Mouse (Mus musculus): Measurements from ENCODE around the gene 2310057M21Rik. TPM values are rescaled to one million over a fixed set of nuclear protein-coding genes. Genes with fewer than 3 reads are reported as not detected.
"Not testable (repeated sequence)": the region's sequence is repeated elsewhere in the genome, so short reads cannot be mapped to it uniquely, and the experiment has no call there.

2310057M21Rik gene
- 21.4 and 21.7 TPM in 2 replicates for polyA plus RNA-seq (2015; fragmentation: Nextera tagmentation; extraction: Ambion mirVana)

- under 1% methylated on average over 55 of the region's 55 CpGs for WGBS
- H3K36me3 ChIP-seq (ENCODE audit: control insufficient read depth, insufficient read depth, low read length), result peaks cover 5% of the 10 kb centered on the region; the same call in 1 of the 2 replicates
- peak within 1 kb of the TSS; percentile 90 for H3K9ac ChIP-seq (ENCODE audit: low read length)
- peaks cover 12% of the 10 kb centered on the region for H3K4me1 ChIP-seq (ENCODE audit: control insufficient read depth, insufficient read depth, low read length)
- ATAC-seq (ENCODE audit: insufficient read depth, low FRiP score), result peak; percentile 98
- peak within 1 kb of the TSS; percentile 88 for H3K4me3 ChIP-seq (replicated peaks; ENCODE audit: low read length)
- no peaks in the 10 kb centered on the region for H3K9me3 ChIP-seq (replicated peaks; ENCODE audit: control insufficient read depth, low read length)
- peak within 1 kb of the TSS; percentile 98 for H3K27ac ChIP-seq (ENCODE audit: low read length)
- H3K4me2 ChIP-seq (ENCODE audit: low read depth, low read length), result peak within 1 kb of the TSS; percentile 96
- no peaks in the 10 kb centered on the region for H3K27me3 ChIP-seq (ENCODE audit: control insufficient read depth, insufficient read depth, low read length)
Measured at GRCm38 (mm10) chr7:131362615-131363300, at the start of gene 2310057M21Rik. TSS of gene 2310057M21Rik (minus strand) at chr7:131362759.

- peaks cover 13% of the 10 kb centered on the region for H3K4me1 ChIP-seq (ENCODE audit: control insufficient read depth, insufficient read depth, low read length)
- H3K9ac ChIP-seq (ENCODE audit: low read length), result no peak overlapping the region
- ATAC-seq (ENCODE audit: insufficient read depth, low FRiP score), result no peak
- peak overlapping the region; percentile 57 for H3K4me2 ChIP-seq (ENCODE audit: low read depth, low read length)
- no peaks in the 10 kb centered on the region for H3K27me3 ChIP-seq (ENCODE audit: control insufficient read depth, insufficient read depth, low read length)
- H3K36me3 ChIP-seq (ENCODE audit: control insufficient read depth, insufficient read depth, low read length), result no peaks in the 10 kb centered on the region
- H3K4me3 ChIP-seq (replicated peaks; ENCODE audit: low read length), result peak overlapping the region; percentile 86
- WGBS, result 53% methylated on average over 2 of the region's 2 CpGs
- no peak overlapping the region for H3K27ac ChIP-seq (ENCODE audit: low read length)
- H3K9me3 ChIP-seq (replicated peaks; ENCODE audit: control insufficient read depth, low read length), result no peaks in the 10 kb centered on the region
Measured at GRCm38 (mm10) chr7:131411941-131412270, 49.3 kb upstream of the 2310057M21Rik start.

GRCm38 (mm10) chr7:131411221-131411940, 48.8 kb upstream of the 2310057M21Rik start:
- H3K9me3 ChIP-seq (replicated peaks; ENCODE audit: control insufficient read depth, low read length), result no peaks in the 10 kb centered on the region
- peak overlapping the region; percentile 86 for H3K4me3 ChIP-seq (replicated peaks; ENCODE audit: low read length)
- no peak for ATAC-seq (ENCODE audit: insufficient read depth, low FRiP score)
- peaks cover 13% of the 10 kb centered on the region for H3K4me1 ChIP-seq (ENCODE audit: control insufficient read depth, insufficient read depth, low read length)
- 29% methylated on average over 10 of the region's 10 CpGs for WGBS
- peak overlapping the region; percentile 79 for H3K27ac ChIP-seq (ENCODE audit: low read length)
- H3K36me3 ChIP-seq (ENCODE audit: control insufficient read depth, insufficient read depth, low read length), result no peaks in the 10 kb centered on the region
- H3K4me2 ChIP-seq (ENCODE audit: low read depth, low read length), result peak overlapping the region; percentile 57
- H3K27me3 ChIP-seq (ENCODE audit: control insufficient read depth, insufficient read depth, low read length), result no peaks in the 10 kb centered on the region
- H3K9ac ChIP-seq (ENCODE audit: low read length), result peak overlapping the region; percentile 94

GRCm38 (mm10) chr7:131410416-131411058, 48.0 kb upstream of the 2310057M21Rik start, which contains the start of the genes Ikzf5 and Acadsb:
TSS of gene Ikzf5 (minus strand) at chr7:131410521.
TSS of gene Acadsb (plus strand) at chr7:131410601.
- no peaks in the 10 kb centered on the region for H3K9me3 ChIP-seq (replicated peaks; ENCODE audit: control insufficient read depth, low read length)
- ATAC-seq (ENCODE audit: insufficient read depth, low FRiP score), result peak; percentile 99
- peak within 1 kb of the TSS; percentile 62 for H3K4me2 ChIP-seq (ENCODE audit: low read depth, low read length)
- peak within 1 kb of the TSS; percentile 79 for H3K27ac ChIP-seq (ENCODE audit: low read length)
- H3K4me1 ChIP-seq (ENCODE audit: control insufficient read depth, insufficient read depth, low read length), result peaks cover 13% of the 10 kb centered on the region
- H3K4me3 ChIP-seq (replicated peaks; ENCODE audit: low read length), result peak within 1 kb of the TSS; percentile 86
- H3K27me3 ChIP-seq (ENCODE audit: control insufficient read depth, insufficient read depth, low read length), result no peaks in the 10 kb centered on the region
- peak within 1 kb of the TSS; percentile 94 for H3K9ac ChIP-seq (ENCODE audit: low read length)
- under 1% methylated on average over 42 of the region's 42 CpGs for WGBS
- no peaks in the 10 kb centered on the region for H3K36me3 ChIP-seq (ENCODE audit: control insufficient read depth, insufficient read depth, low read length)

GRCm38 (mm10) chr7:131409988-131410385, 47.4 kb upstream of the 2310057M21Rik start:
- Histone ChIP-seq H3K4me2 (ENCODE audit: low read depth, low read length) (peak overlapping the region; percentile 62), H3K27me3 (ENCODE audit: control insufficient read depth, insufficient read depth, low read length) (no peaks in the 10 kb centered on the region), H3K27ac (ENCODE audit: low read length) (peak overlapping the region; percentile 54; the same call in 1 of the 2 replicates), H3K9me3 (replicated peaks; ENCODE audit: control insufficient read depth, low read length) (no peaks in the 10 kb centered on the region), H3K4me1 (ENCODE audit: control insufficient read depth, insufficient read depth, low read length) (peaks cover 13% of the 10 kb centered on the region), H3K36me3 (ENCODE audit: control insufficient read depth, insufficient read depth, low read length) (no peaks in the 10 kb centered on the region), H3K4me3 (replicated peaks; ENCODE audit: low read length) (peak overlapping the region; percentile 86), H3K9ac (ENCODE audit: low read length) (peak overlapping the region; percentile 94)
- WGBS, result under 1% methylated on average over 38 of the region's 38 CpGs
- peak; percentile 51 for ATAC-seq (ENCODE audit: insufficient read depth, low FRiP score)

- no peaks in the 10 kb centered on the region for H3K36me3 ChIP-seq (ENCODE audit: control insufficient read depth, insufficient read depth, low read length)
- H3K27me3 ChIP-seq (ENCODE audit: control insufficient read depth, insufficient read depth, low read length), result no peaks in the 10 kb centered on the region
- H3K27ac ChIP-seq (ENCODE audit: low read length), result no peak overlapping the region
- peak overlapping the region; percentile 62 for H3K4me2 ChIP-seq (ENCODE audit: low read depth, low read length)
- H3K9me3 ChIP-seq (replicated peaks; ENCODE audit: control insufficient read depth, low read length), result no peaks in the 10 kb centered on the region
- ATAC-seq (ENCODE audit: insufficient read depth, low FRiP score), result no peak
- H3K4me3 ChIP-seq (replicated peaks; ENCODE audit: low read length), result peak overlapping the region; percentile 86
- 5% methylated on average over 16 of the region's 16 CpGs for WGBS
- peaks cover 13% of the 10 kb centered on the region for H3K4me1 ChIP-seq (ENCODE audit: control insufficient read depth, insufficient read depth, low read length)
- H3K9ac ChIP-seq (ENCODE audit: low read length), result peak overlapping the region; percentile 94
Measured at GRCm38 (mm10) chr7:131409321-131409987, 46.9 kb upstream of the 2310057M21Rik start.

GRCm38 (mm10) chr7:131391761-131392160, 29.2 kb upstream of the 2310057M21Rik start:
- not testable (repeated sequence) for H3K9ac ChIP-seq (ENCODE audit: low read length); H3K27me3 ChIP-seq (ENCODE audit: control insufficient read depth, insufficient read depth, low read length); H3K4me3 ChIP-seq (replicated peaks; ENCODE audit: low read length); ATAC-seq (ENCODE audit: insufficient read depth, low FRiP score); H3K27ac ChIP-seq (ENCODE audit: low read length); H3K9me3 ChIP-seq (replicated peaks; ENCODE audit: control insufficient read depth, low read length); H3K4me1 ChIP-seq (ENCODE audit: control insufficient read depth, insufficient read depth, low read length); H3K4me2 ChIP-seq (ENCODE audit: low read depth, low read length)
- 84% methylated on average over 6 of the region's 7 CpGs for WGBS
- peaks cover 11% of the 10 kb centered on the region for H3K36me3 ChIP-seq (ENCODE audit: control insufficient read depth, insufficient read depth, low read length)

- Histone ChIP-seq H3K4me1 (ENCODE audit: control insufficient read depth, insufficient read depth, low read length) (peaks cover 10% of the 10 kb centered on the region; the same call in 1 of the 2 replicates), H3K9me3 (replicated peaks; ENCODE audit: control insufficient read depth, low read length) (no peaks in the 10 kb centered on the region), H3K36me3 (ENCODE audit: control insufficient read depth, insufficient read depth, low read length) (0 out of 2 replicates have a peak, but pooled peaks cover 7% of the 10 kb centered on the region), H3K4me2 (ENCODE audit: low read depth, low read length) (peak overlapping the region; percentile 70), H3K27ac (ENCODE audit: low read length) (peak overlapping the region; percentile 98), H3K9ac (ENCODE audit: low read length) (peak overlapping the region; percentile 87; the same call in 1 of the 2 replicates), H3K4me3 (replicated peaks; ENCODE audit: low read length) (peak overlapping the region; percentile 74), H3K27me3 (ENCODE audit: control insufficient read depth, insufficient read depth, low read length) (no peaks in the 10 kb centered on the region)
- 66% methylated on average over 9 of the region's 9 CpGs for WGBS
- ATAC-seq (ENCODE audit: insufficient read depth, low FRiP score), result no peak
Measured at GRCm38 (mm10) chr7:131371880-131372651, 9.5 kb upstream of the 2310057M21Rik start.
